Mouse (Mus musculus) embryo, embryonic 11.5 days (tissue): ENCODE results near the gene Rbp3.

Source experiments
- DNase-seq: peaks from one replicate; pipeline ENCODE4 v3.0.0-alpha.2; 2012; ENCODE audit warnings: low read depth, low spot score

Gene Rbp3

DNA sequence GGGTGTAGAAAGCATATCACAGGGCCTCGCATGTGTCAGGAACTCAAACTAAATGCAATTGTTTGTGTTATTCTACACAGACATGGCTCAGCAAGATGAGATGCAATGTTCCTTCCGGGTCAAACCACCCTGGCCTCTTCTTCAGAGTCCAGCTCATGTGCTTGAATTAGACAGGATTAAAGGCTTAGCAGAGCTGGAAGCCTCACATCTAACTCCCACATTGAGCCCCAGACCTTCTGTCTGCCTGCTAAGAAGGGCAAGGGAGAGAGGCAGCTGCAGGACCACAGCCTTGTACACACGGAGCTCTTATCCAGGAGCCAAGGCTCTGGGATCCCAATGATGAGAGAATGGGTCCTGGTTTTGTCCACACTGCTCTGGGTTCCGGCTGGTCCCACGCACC lies at the start of gene Rbp3:
TSS of gene Rbp3 (plus strand) at position 243 of the 400 bp plus-strand sequence.
- no peak for DNase-seq

DNA sequence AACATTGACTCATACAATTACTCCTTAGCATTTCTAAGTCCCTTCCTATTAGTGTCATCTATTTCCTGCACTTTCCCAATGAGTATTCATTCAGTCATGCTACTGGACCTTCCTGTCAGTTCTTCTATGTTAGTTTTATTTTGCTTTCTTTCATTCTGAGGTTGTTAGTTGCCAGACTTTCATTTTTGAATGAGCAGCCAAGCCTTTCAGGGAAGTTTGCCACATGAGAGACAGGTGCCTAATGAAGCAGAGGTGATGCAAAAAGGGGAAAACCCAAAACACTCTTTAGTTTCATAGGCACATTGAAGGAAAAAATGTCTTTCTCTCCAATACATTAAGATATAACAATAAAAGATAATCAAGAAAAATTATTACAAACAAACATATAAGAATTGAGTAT lies 49.0 kb upstream of the Rbp3 start:
- no peak for DNase-seq

- DNase-seq = no peak
These were observed 40.1 kb upstream of the Rbp3 start for GRCm38 (mm10) chr14:33913727-33914126.

- DNase-seq = no peak
These were observed 39.6 kb upstream of the Rbp3 start for GRCm38 (mm10) chr14:33914206-33914605.

- no peak for DNase-seq
These were observed 32.9 kb upstream of the Rbp3 start for GRCm38 (mm10) chr14:33920727-33921559.

- DNase-seq = no peak
These were observed 31.0 kb upstream of the Rbp3 start for GRCm38 (mm10) chr14:33922771-33923167.

DNA sequence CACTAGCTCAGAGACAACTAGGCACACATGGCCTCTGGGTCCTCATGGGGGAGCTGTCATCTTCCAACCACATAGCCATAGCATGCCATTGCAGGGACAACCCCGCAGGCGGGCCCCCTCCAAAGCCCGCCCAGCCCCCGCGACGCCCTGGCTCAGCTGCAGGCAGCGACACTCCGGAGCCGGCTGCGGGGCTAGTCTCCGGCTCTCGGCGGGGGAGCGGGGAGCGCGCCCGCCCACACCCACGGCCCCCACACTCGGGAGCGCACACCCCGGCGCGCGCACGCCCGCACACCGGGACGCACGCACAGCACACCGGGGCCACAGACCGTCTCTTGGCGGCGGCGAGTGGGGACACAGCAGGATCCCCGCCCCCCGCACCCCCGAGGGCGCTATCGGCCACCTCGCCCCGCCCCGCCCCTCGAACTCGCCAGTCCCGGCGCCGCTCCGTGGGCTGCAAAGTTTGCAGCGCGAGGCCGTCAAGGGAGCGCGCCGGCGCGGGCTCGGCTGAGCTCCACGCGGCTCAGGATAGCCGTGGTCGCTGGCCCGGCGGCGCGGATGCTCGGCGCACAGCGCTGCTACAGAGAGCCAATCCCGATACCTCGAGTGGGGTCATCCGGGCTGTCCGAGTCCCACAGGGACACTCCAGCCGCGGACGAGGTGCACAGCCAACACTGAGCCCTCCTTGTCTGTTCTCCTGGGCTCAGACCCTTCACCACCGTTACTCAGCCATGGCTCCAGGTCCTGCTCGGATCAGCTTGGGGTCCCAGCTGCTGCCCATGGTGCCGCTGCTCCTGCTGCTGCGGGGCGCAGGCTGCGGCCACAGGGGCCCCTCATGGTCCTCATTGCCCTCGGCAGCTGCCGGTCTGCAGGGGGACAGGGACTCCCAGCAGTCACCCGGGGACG lies 30.4 kb upstream of the Rbp3 start, which contains the start of gene Gdf10:
TSS of gene Gdf10 (plus strand) at position 420 of the 903 bp plus-strand sequence.
- DNase-seq = no peak

- no peak for DNase-seq
These were observed 21.9 kb upstream of the Rbp3 start for GRCm38 (mm10) chr14:33931853-33932252.

GRCm38 (mm10) chr14:33932935-33933703 lies 20.7 kb upstream of the Rbp3 start:
- no peak for DNase-seq

DNA sequence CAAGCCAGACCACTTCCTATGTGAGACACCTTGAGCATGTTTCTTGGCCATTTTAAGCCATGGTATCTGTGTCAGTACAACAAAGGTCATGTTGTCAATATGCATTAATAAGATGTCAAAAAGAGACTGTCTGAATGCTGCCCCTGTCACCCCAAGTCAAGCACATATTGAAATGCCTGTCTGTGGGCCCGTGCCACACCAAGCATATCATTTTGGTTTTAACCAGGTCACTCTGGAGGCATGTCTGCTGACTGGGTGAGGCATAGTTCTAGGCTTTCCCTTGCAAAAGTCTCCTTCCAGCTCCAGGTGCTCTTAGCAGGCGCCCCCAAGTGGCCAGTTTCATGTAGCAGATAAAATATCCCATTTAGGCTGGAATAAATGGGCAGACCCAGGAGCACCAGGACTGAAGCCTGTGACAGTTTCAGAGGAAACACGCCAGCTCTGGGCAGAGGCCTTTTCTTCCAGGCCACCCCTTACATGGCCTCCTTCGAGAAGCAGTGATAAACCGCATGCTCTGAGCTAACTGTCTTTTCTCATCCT lies 20.0 kb upstream of the Rbp3 start:
- no peak for DNase-seq

DNA sequence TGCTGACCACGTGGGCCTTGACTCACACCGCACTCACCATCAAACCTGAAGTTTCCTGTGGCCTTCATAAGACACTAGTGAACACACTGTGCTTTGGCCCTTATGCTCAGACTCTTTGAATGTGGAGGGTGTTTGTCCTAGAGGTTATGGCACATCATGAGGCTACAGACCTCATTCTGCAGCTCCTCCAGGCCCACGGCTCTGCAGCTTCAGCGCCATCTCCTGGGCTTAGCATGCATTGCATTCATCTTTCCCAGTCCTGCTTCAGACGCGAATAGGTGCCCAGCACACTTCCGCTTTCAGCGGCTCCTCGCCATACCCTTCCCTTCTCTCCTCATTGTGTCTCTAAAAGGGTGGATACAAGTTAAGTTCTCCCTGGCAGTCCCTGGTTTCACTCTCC lies 14.7 kb upstream of the Rbp3 start:
- no peak for DNase-seq

GRCm38 (mm10) chr14:33940739-33941138 lies 13.1 kb upstream of the Rbp3 start, which contains the start of gene Gdf2:
Gdf2 (plus strand) TSS chr14:33941039.
- no peak for DNase-seq

DNA sequence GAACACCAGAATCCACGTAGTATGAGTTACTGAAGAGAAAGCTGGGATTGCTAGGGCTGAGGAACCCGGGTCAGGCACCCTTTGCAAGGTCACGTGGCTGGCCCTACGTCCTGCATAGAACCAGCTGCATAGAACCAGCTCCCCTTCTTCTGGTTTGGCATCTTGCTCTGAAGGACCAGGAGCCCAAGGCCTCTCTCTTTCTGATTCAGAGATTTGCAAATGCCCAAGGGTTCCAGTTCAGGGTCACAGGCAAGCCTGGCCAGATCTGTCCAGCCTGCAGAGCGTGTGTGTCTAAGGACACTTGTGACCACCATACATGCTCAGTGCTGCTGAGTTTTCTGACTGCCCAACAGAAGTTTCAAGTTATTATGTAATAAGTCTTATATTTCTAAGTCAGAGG lies 11.6 kb upstream of the Rbp3 start:
- DNase-seq = no peak

DNA sequence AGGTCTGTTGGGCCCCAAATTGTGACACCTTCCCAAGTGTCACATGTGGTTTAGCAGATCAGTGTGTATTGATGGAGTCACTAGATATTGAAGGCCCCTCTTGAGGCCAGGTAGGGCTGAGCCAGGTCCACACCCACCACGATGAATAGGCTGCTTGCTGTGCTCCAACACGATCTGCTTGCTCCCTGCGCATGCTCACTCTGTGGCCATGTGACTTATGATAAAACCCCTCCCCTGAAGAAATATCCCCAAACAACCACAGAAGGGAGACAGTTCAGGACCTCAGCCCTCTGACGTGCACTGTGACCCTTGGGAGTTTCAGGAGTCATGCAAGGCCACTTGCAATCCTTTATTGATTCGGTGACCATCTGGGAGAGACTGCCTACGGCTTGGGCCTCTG lies 7.7 kb upstream of the Rbp3 start:
- DNase-seq = no peak

DNA sequence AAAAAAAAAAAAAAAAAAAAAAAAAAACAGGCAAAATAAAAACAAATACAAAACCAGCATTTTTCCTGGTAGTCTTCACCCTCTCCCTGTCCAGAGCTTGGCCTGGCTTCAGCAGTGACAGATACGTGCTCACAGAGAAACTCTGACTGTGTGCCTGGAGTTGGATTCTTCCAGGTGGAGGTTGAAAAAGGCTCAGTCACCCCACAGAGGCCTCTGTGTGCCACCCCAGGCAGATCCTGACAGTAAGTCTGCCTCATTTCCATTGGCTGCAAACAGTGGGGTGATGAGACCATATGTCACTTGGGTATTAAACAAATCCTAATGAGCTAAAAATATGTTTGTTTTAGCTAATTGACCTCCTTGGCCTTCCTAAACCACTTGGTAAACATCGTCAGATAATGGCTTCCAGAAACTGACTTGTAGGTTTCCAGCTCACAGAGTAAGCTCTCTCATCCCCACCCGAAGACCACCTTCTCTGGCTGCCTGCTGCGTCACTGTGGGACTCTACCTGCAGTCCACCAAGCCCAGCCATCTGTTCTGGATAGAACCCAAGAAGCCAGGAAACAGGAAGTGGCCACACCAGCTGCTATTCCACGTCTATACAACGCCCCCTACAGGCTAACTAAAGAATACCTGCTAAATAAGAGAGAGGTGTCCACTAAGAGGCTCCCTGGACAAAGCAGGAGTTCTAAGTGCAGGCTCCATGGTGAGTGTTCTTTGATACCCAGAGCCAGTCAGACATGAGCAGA lies 1.4 kb upstream of the Rbp3 start:
- DNase-seq = no peak

GRCm38 (mm10) chr14:33956055-33956454 lies 2.3 kb downstream of the Rbp3 start:
- no peak for DNase-seq

DNA sequence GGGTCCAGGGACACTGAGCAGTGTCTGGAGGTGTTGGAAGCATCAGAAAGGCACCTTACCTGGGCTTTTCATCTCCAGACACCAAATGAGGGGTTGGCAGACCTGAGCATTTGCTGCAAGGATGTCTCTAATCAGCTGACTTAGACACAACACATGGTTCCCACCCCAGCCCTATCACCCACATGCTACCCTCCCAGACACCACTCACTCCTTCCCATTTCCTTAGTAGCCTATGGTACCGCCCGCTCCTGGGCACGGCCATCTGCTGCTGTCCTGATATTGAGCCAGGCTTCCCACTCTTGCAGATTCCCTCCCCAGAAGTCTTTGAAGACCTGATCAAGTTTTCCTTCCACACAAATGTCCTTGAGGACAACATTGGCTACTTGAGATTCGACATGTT lies 4.4 kb downstream of the Rbp3 start:
- no peak for DNase-seq

- no peak for DNase-seq
These were observed 5.0 kb downstream of the Rbp3 start for GRCm38 (mm10) chr14:33958841-33959240.

- DNase-seq = peak; percentile 34
These were observed 5.5 kb downstream of the Rbp3 start for GRCm38 (mm10) chr14:33959341-33959740.

DNA sequence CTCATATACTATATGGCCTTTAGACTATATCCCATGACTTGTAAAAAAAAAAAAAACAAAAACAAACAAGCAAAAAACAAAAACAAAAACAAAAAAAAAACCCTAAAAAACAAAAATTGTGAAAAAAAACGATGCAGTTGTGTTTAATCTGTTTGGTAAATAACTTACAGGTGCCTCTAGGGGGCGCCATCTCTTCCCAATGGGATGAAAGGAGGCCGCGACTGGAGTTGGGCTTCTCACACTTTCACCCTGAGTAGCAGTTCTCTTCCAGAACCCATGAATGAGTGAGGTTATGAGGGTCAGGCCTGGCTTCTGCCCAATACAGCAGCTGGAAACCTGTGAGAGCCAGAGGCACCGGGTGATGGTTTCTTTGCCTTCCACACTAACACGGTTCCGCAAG lies 11.9 kb downstream of the Rbp3 start:
- DNase-seq = no peak

- DNase-seq = no peak
These were observed 18.9 kb downstream of the Rbp3 start for GRCm38 (mm10) chr14:33972679-33973078.
